In the genomic region with DNA sequence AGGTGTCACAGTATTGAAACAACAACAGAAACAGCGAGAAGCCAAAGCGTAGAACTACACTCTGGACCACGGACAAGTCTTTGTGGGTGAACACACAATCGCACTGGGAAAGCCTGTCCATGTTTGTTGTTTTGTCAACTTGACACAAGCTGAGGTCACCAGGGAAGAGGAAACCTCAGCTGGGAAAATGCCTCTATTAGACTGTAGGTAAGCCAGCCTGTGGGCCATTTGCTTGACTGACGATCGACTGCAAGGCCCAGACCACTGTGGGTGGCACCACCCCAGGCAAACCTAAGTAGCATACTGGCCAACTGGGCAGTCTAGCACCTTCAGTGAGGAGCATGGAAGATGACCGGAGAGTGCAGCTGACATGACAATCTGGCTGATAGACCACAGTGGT, we compare ENCODE assay signal across 19 mouse cellular contexts.
DNase-seq lines count a peak whose midpoint lies in the region; ATAC-seq lines count a peak whose summit lies in the region.
"Had no signal": no experiment of that assay in that cellular context is flagged by ENCODE, and none has a peak within 500 bp of the region (broad histone marks: within the 10 kb centered on the region; RNA-seq: fewer than 3 reads in every experiment).

No protein-coding gene starts in this region.

- H3K4me1 ChIP-seq in midbrain, embryonic 11.5 days (ENCODE audit: control insufficient read depth, insufficient read depth, low read length) = no peaks in the 10 kb centered on the region
- H3K4me1 ChIP-seq in midbrain, embryonic 10.5 days = no peaks in the 10 kb centered on the region

- no peak overlapping the region for H3K4me2 ChIP-seq in midbrain, embryonic 11.5 days

- DNase-seq in heart, adult 11 months = peak; percentile 83
- DNase-seq in heart, postnatal 4 days = no peak
- DNase-seq in midbrain, embryonic 11.5 days (ENCODE audit: low spot score, missing footprints) = peak; percentile 76
- no peak for DNase-seq in midbrain, embryonic 10.5 days (ENCODE audit: low spot score)
- DNase-seq: adrenal gland, adult 2 months; adrenal gland, adult 8-10 months; adrenal gland, postnatal 10 days; adrenal gland, postnatal 14 days; adrenal gland, postnatal 25 days; adrenal gland, postnatal 36 days; B cell, adult 2 months; cerebellum, adult 11 months; cerebellum, adult 11-12 months; cerebellum, adult 18-20 months had no signal

- H3K9me3 ChIP-seq in midbrain, embryonic 11.5 days (ENCODE audit: control insufficient read depth, low read length) = no peaks in the 10 kb centered on the region; the same call in 1 of the 2 replicates
- no peaks in the 10 kb centered on the region; the same call in 1 of the 2 replicates for H3K9me3 ChIP-seq in midbrain, embryonic 10.5 days (replicated peaks)

- H3K4me3 ChIP-seq in midbrain, embryonic 11.5 days (ENCODE audit: low read depth, low read length) = no peak overlapping the region
- H3K4me3 ChIP-seq in midbrain, embryonic 10.5 days = no peak overlapping the region

- H3K9ac ChIP-seq in midbrain, embryonic 11.5 days (ENCODE audit: low read length) = no peak overlapping the region

- H3K27me3 ChIP-seq in midbrain, embryonic 11.5 days (ENCODE audit: control insufficient read depth, insufficient read depth, low read length) = no peaks in the 10 kb centered on the region
- no peaks in the 10 kb centered on the region for H3K27me3 ChIP-seq in midbrain, embryonic 10.5 days (ENCODE audit: low read depth, poor library complexity, severe bottlenecking)
- H3K27me3 ChIP-seq: CH12.LX, Patski had no signal

- H3K36me3 ChIP-seq in midbrain, embryonic 11.5 days (ENCODE audit: control insufficient read depth, insufficient read depth, low read length) = no peaks in the 10 kb centered on the region
- H3K36me3 ChIP-seq in midbrain, embryonic 10.5 days = no peaks in the 10 kb centered on the region
- H3K36me3 ChIP-seq: G1E had no signal

- 86% methylated on average over 7 of the region's 7 CpGs for WGBS in midbrain, embryonic 11.5 days
- 87% methylated on average over 7 of the region's 7 CpGs for WGBS in midbrain, embryonic 10.5 days

- no peak overlapping the region for H3K27ac ChIP-seq in midbrain, embryonic 11.5 days (ENCODE audit: low read depth, low read length)
- no peak overlapping the region for H3K27ac ChIP-seq in midbrain, embryonic 10.5 days (replicated peaks)

- no peak for ATAC-seq in midbrain, embryonic 11.5 days (ENCODE audit: low FRiP score)
- ATAC-seq: activated CD4-positive, CD25-positive, alpha-beta regulatory T cell, adult 4 months; CD4-positive, CD25-positive, alpha-beta regulatory T cell, adult 4 months; Patski had no signal

Comparison
In these comparisons a context has a peak if more than half of its experiments do, and no peak if none do; other contexts are left out.
1. DNase-seq: peak in heart, adult 11 months (single experiment) and midbrain, embryonic 11.5 days (single experiment); none in heart, postnatal 4 days (single experiment) and midbrain, embryonic 10.5 days (single experiment).